Mouse (Mus musculus): ENCODE results near the gene Dnlz. TPM values are rescaled to one million over a fixed set of nuclear protein-coding genes. Genes with fewer than 3 reads are reported as not detected.
A peak's percentile ranks its signal among the peaks of the same experiment; 100 is the strongest.

Gene Dnlz
- polyA plus RNA-seq, 2 experiments, result 7.0 to 7.6 TPM

- Histone ChIP-seq H3K9me3 (ENCODE audit: control insufficient read depth, low read length) (no peaks in the 10 kb centered on the region), H3K4me2 (ENCODE audit: low read depth) (no peak overlapping the region), H3K36me3 (replicated peaks; ENCODE audit: control insufficient read depth, insufficient read depth, low read depth) (peaks cover 3% of the 10 kb centered on the region), H3K9ac (replicated peaks) (no peak overlapping the region), H3K4me3 (ENCODE audit: insufficient read depth in 1 of 2, low read depth in 2 of 2, low read length in 2 of 2) (no peak overlapping the region), H3K27me3 (ENCODE audit: control insufficient read depth, insufficient read depth, low read length) (no peaks in the 10 kb centered on the region), H3K4me1 (replicated peaks; ENCODE audit: control insufficient read depth in 2 of 2, insufficient read depth in 2 of 2, low read length in 1 of 2) (no peaks in the 10 kb centered on the region), H3K27ac (no peak overlapping the region)
- TF ChIP-seq CTCF (IDR thresholded peaks at IDR 0.05; ENCODE audit: low read depth) (no peak), EP300 (IDR thresholded peaks at IDR 0.05; ENCODE audit: low read depth) (no peak)
- no peak for DNase-seq (ENCODE audit: low read depth in 3 of 3, low spot score in 3 of 3)
- ATAC-seq (ENCODE audit: insufficient read depth), result no peak
- WGBS (ENCODE audit: insufficient replicate concordance), result 69% methylated on average over 5 of the region's 5 CpGs
Observed at GRCm38 (mm10) chr2:26363481-26363880, 11.6 kb upstream of the Dnlz start.

GRCm38 (mm10) chr2:26362991-26363390, 11.1 kb upstream of the Dnlz start:
- 69% methylated on average over 5 of the region's 5 CpGs for WGBS (ENCODE audit: insufficient replicate concordance)
- no peak overlapping the region for H3K4me2 ChIP-seq (ENCODE audit: low read depth)
- H3K9me3 ChIP-seq (ENCODE audit: control insufficient read depth, low read length), result no peaks in the 10 kb centered on the region
- H3K27me3 ChIP-seq (ENCODE audit: control insufficient read depth, insufficient read depth, low read length), result no peaks in the 10 kb centered on the region
- no peak overlapping the region for H3K27ac ChIP-seq
- no peaks in the 10 kb centered on the region for H3K4me1 ChIP-seq (replicated peaks; ENCODE audit: control insufficient read depth in 2 of 2, insufficient read depth in 2 of 2, low read length in 1 of 2)
- H3K4me3 ChIP-seq (ENCODE audit: insufficient read depth in 1 of 2, low read depth in 2 of 2, low read length in 2 of 2), result no peak overlapping the region
- H3K9ac ChIP-seq (replicated peaks), result no peak overlapping the region
- H3K36me3 ChIP-seq (replicated peaks; ENCODE audit: control insufficient read depth, insufficient read depth, low read depth), result peaks cover 3% of the 10 kb centered on the region
- DNase-seq (ENCODE audit: low read depth in 3 of 3, low spot score in 3 of 3), result no peak
- no peak for ATAC-seq (ENCODE audit: insufficient read depth)
- TF ChIP-seq EP300 (IDR thresholded peaks at IDR 0.05; ENCODE audit: low read depth) (no peak), CTCF (IDR thresholded peaks at IDR 0.05; ENCODE audit: low read depth) (no peak)

GRCm38 (mm10) chr2:26360772-26361171, 8.9 kb upstream of the Dnlz start, which contains the start of gene Card9:
Gene Card9, minus strand, starts transcription at chr2:26360918.
- H3K4me1 ChIP-seq (replicated peaks; ENCODE audit: control insufficient read depth in 2 of 2, insufficient read depth in 2 of 2, low read length in 1 of 2), result no peaks in the 10 kb centered on the region
- 20% methylated on average over 3 of the region's 3 CpGs for WGBS (ENCODE audit: insufficient replicate concordance)
- no peaks in the 10 kb centered on the region for H3K27me3 ChIP-seq (ENCODE audit: control insufficient read depth, insufficient read depth, low read length)
- H3K9ac ChIP-seq (replicated peaks), result no peak within 1 kb of the TSS
- H3K4me2 ChIP-seq (ENCODE audit: low read depth), result peak within 1 kb of the TSS; percentile 11; the same call in 1 of the 2 replicates
- no peak for DNase-seq (ENCODE audit: low read depth in 3 of 3, low spot score in 3 of 3)
- H3K27ac ChIP-seq, result no peak within 1 kb of the TSS
- ATAC-seq (ENCODE audit: insufficient read depth), result no peak
- TF ChIP-seq CTCF (IDR thresholded peaks at IDR 0.05; ENCODE audit: low read depth), result no peak
- no peak for TF ChIP-seq EP300 (IDR thresholded peaks at IDR 0.05; ENCODE audit: low read depth)
- no peaks in the 10 kb centered on the region; the same call in 1 of the 2 replicates for H3K36me3 ChIP-seq (replicated peaks; ENCODE audit: control insufficient read depth, insufficient read depth, low read depth)
- H3K9me3 ChIP-seq (ENCODE audit: control insufficient read depth, low read length), result no peaks in the 10 kb centered on the region
- H3K4me3 ChIP-seq (ENCODE audit: insufficient read depth in 1 of 2, low read depth in 2 of 2, low read length in 2 of 2), result peak within 1 kb of the TSS in 1 of 2 experiments; percentile 17; a peak in 2 of 4 replicates

- Histone ChIP-seq H3K9ac (replicated peaks) (no peak overlapping the region), H3K36me3 (replicated peaks; ENCODE audit: control insufficient read depth, insufficient read depth, low read depth) (no peaks in the 10 kb centered on the region; the same call in 1 of the 2 replicates), H3K4me1 (replicated peaks; ENCODE audit: control insufficient read depth in 2 of 2, insufficient read depth in 2 of 2, low read length in 1 of 2) (no peaks in the 10 kb centered on the region), H3K27ac (no peak overlapping the region), H3K4me3 (ENCODE audit: insufficient read depth in 1 of 2, low read depth in 2 of 2, low read length in 2 of 2) (peak overlapping the region in 1 of 2 experiments; percentile 17; a peak in 2 of 4 replicates), H3K27me3 (ENCODE audit: control insufficient read depth, insufficient read depth, low read length) (no peaks in the 10 kb centered on the region), H3K9me3 (ENCODE audit: control insufficient read depth, low read length) (no peaks in the 10 kb centered on the region), H3K4me2 (ENCODE audit: low read depth) (peak overlapping the region; percentile 1; the same call in 1 of the 2 replicates)
- no peak for ATAC-seq (ENCODE audit: insufficient read depth)
- DNase-seq (ENCODE audit: low read depth in 3 of 3, low spot score in 3 of 3), result no peak
- 32% methylated on average over 6 of the region's 6 CpGs for WGBS (ENCODE audit: insufficient replicate concordance)
- TF ChIP-seq CTCF (IDR thresholded peaks at IDR 0.05; ENCODE audit: low read depth) (no peak), EP300 (IDR thresholded peaks at IDR 0.05; ENCODE audit: low read depth) (no peak)
Observed at GRCm38 (mm10) chr2:26359983-26360382, 8.1 kb upstream of the Dnlz start.

- no peak overlapping the region for H3K27ac ChIP-seq
- no peak overlapping the region for H3K9ac ChIP-seq (replicated peaks)
- no peak for TF ChIP-seq CTCF (IDR thresholded peaks at IDR 0.05; ENCODE audit: low read depth)
- no peak for TF ChIP-seq EP300 (IDR thresholded peaks at IDR 0.05; ENCODE audit: low read depth)
- no peaks in the 10 kb centered on the region for H3K36me3 ChIP-seq (replicated peaks; ENCODE audit: control insufficient read depth, insufficient read depth, low read depth)
- 65% methylated on average over 13 of the region's 13 CpGs for WGBS (ENCODE audit: insufficient replicate concordance)
- ATAC-seq (ENCODE audit: insufficient read depth), result peak; percentile 8; the same call in 1 of the 2 replicates
- H3K9me3 ChIP-seq (ENCODE audit: control insufficient read depth, low read length), result no peaks in the 10 kb centered on the region
- no peak overlapping the region for H3K4me3 ChIP-seq (ENCODE audit: insufficient read depth in 1 of 2, low read depth in 2 of 2, low read length in 2 of 2)
- no peaks in the 10 kb centered on the region for H3K4me1 ChIP-seq (replicated peaks; ENCODE audit: control insufficient read depth in 2 of 2, insufficient read depth in 2 of 2, low read length in 1 of 2)
- H3K4me2 ChIP-seq (ENCODE audit: low read depth), result no peak overlapping the region
- H3K27me3 ChIP-seq (ENCODE audit: control insufficient read depth, insufficient read depth, low read length), result no peaks in the 10 kb centered on the region
- DNase-seq (ENCODE audit: low read depth in 3 of 3, low spot score in 3 of 3), result no peak
Observed at GRCm38 (mm10) chr2:26358667-26359320, 6.9 kb upstream of the Dnlz start.

Data from liver, embryonic 14.5 days (tissue).